Mouse (Mus musculus) limb, embryonic 10.5 days (tissue): Measurements from ENCODE around the gene Mrm3. TPM values are rescaled to one million over a fixed set of nuclear protein-coding genes. Genes with fewer than 3 reads are reported as not detected.

Experiments
- DNase-seq: peaks from one replicate; pipeline ENCODE4 v3.0.0-alpha.2; 2017; ENCODE audit warnings: low spot score
- H3K27ac ChIP-seq: fragments of 300-500 bp; sonication (generic); 2 replicates; pipeline ENCODE4 v1.5.1; 2016; ENCODE audit warnings: mild to moderate bottlenecking
- H3K27me3 ChIP-seq: fragments of 300-500 bp; sonication (generic); 2 replicates; pipeline ENCODE4 v1.6.1; 2016; ENCODE audit warnings: low read depth, mild to moderate bottlenecking; ENCODE audit not compliant: poor library complexity, severe bottlenecking
- H3K36me3 ChIP-seq: fragments of 300-500 bp; sonication (generic); 2 replicates; pipeline ENCODE4 v1.6.1; 2016; ENCODE audit warnings: mild to moderate bottlenecking, moderate library complexity
- H3K4me1 ChIP-seq: fragments of 300-500 bp; sonication (generic); 2 replicates; pipeline ENCODE4 v1.6.1; 2016
- H3K4me3 ChIP-seq: fragments of 300-500 bp; sonication (generic); 2 replicates; pipeline ENCODE4 v1.5.1; 2016; ENCODE audit warnings: mild to moderate bottlenecking, moderate library complexity
- H3K9me3 ChIP-seq: fragments of 300-500 bp; sonication (generic); replicated peaks from 2 replicates; pipeline ENCODE4 v1.6.1; 2016; ENCODE audit warnings: mild to moderate bottlenecking
- WGBS: fragments of 180-500 bp; shearing (Covaris S2); methylation state at CpG from one replicate; pipeline ENCODE4 v1.1.7; 2016; 5-methylcytosine and 5-hydroxymethylcytosine counted together
- polyA plus RNA-seq: library from polyadenylated mRNA; unstranded; fragments of >200 nt; fragmentation: Nextera tagmentation; extraction: Ambion mirVana; gene quantifications from 2 replicates; pipeline ENCODE4 v1.2.1, GENCODE M21; 2016

Mrm3 gene
- polyA plus RNA-seq, 1 experiment from 2014 or later: 29.5 TPM

DNA sequence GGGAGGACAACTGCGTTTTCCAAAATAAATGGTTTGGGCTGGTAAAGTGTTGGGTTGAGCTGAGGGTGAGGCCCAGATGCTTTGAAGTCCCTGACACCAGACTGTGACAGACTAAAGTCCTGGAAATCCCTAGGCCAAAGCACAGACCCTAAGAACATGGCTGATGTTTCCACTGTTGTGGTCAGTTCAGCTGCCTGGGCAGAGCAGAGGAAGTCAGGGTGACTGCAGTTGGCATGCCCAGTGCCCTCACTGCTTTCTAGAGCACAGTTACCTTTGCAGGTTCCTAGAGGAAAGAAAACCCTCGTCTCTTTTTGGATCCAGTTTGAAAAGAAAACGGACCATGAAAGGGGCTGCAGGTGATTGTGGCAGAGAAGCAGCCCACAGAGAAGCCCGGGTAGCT lies 13.9 kb downstream of the Mrm3 start:
- Histone ChIP-seq H3K4me1 (peaks cover 77% of the 10 kb centered on the region), H3K9me3 (no peaks in the 10 kb centered on the region), H3K4me3 (no peak overlapping the region), H3K27me3 (no peaks in the 10 kb centered on the region), H3K27ac (peak overlapping the region; percentile 73), H3K36me3 (peaks cover 54% of the 10 kb centered on the region)
- DNase-seq: no peak
- 56% methylated on average over 4 of the region's 4 CpGs for WGBS

DNA sequence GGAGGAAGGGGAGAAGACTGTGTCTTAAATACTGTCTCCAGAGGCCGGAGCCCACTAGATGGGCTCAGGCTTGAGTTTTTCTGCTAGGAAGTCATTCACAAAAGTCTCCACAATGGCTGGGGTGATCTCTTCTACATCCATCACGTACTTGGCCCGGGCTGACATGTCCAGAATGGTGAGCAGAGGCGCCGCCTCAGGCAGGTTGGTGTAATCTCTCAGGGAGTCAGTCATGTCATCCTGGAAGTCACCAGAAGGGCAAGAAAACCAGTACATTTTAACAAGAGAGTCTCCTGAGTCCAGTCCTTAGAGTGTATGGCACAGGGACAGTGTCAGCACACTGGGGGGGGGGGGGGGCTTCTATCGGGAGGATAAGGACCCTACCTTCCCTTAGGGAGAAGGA lies 15.0 kb downstream of the Mrm3 start:
- H3K4me1 ChIP-seq: peaks cover 83% of the 10 kb centered on the region
- H3K9me3 ChIP-seq: no peaks in the 10 kb centered on the region
- no peaks in the 10 kb centered on the region for H3K27me3 ChIP-seq
- H3K36me3 ChIP-seq: peaks cover 58% of the 10 kb centered on the region
- no peak for DNase-seq
- 0 out of 2 replicates have a peak overlapping the region, but pooled peaks have one; percentile 73 for H3K27ac ChIP-seq
- H3K4me3 ChIP-seq: no peak overlapping the region
- WGBS: 77% methylated on average over 6 of the region's 6 CpGs

DNA sequence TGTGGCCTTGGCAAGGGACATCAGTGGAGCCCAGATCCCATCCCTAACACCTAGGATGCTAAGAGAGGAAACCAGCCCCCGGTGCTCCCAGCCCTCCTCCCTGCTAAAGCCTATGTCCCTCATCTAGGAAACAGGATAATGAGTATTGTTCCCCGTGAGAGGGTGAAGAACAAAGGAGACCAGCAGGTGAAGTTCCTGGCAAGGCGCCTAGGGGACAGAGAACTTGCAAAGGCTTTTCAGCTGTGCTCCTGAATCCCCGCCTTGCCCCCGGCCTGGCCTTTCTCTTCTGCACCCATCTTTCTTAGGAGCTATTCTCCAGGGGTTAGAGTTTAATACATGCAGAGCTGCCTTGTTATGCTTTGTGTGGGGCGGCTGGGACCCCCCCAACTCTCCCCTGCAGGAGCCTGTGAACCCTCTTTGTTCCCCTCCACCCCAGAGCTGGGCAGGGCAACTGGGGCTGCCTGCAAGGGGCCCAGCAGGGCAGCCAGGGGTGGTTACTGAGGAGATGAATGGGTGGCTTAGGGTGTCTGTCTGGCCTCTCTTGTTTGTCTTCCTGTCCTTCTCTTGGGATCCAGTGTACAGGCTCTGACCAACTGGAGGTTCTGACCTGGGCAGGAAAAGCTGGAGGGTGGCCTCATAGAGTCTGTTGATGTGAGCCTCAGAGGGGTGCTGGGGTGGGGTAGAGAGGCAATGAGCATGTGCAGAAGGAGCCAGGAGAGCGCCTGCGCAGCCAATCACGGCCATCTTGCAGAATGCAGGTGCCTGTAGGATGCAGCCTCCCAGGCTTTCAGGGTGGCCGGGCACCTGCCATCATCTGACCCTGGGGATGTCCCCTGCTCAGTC lies 16.9 kb downstream of the Mrm3 start:
- peaks cover 76% of the 10 kb centered on the region for H3K4me1 ChIP-seq
- no peak for DNase-seq
- no peak overlapping the region for H3K27ac ChIP-seq
- H3K36me3 ChIP-seq: peaks cover 59% of the 10 kb centered on the region
- H3K27me3 ChIP-seq: no peaks in the 10 kb centered on the region
- H3K9me3 ChIP-seq: no peaks in the 10 kb centered on the region
- H3K4me3 ChIP-seq: no peak overlapping the region
- whole genome bisulfite sequencing: 78% methylated on average over 10 of the region's 10 CpGs

GRCm38 (mm10) chr11:76261224-76261623 lies 17.7 kb downstream of the Mrm3 start:
- 77% methylated on average over 12 of the region's 12 CpGs for WGBS
- no peak overlapping the region for H3K27ac ChIP-seq
- no peaks in the 10 kb centered on the region for H3K27me3 ChIP-seq
- no peaks in the 10 kb centered on the region for H3K9me3 ChIP-seq
- H3K4me1 ChIP-seq: peaks cover 68% of the 10 kb centered on the region
- H3K4me3 ChIP-seq: no peak overlapping the region
- no peak for DNase-seq
- H3K36me3 ChIP-seq: peaks cover 60% of the 10 kb centered on the region

DNA sequence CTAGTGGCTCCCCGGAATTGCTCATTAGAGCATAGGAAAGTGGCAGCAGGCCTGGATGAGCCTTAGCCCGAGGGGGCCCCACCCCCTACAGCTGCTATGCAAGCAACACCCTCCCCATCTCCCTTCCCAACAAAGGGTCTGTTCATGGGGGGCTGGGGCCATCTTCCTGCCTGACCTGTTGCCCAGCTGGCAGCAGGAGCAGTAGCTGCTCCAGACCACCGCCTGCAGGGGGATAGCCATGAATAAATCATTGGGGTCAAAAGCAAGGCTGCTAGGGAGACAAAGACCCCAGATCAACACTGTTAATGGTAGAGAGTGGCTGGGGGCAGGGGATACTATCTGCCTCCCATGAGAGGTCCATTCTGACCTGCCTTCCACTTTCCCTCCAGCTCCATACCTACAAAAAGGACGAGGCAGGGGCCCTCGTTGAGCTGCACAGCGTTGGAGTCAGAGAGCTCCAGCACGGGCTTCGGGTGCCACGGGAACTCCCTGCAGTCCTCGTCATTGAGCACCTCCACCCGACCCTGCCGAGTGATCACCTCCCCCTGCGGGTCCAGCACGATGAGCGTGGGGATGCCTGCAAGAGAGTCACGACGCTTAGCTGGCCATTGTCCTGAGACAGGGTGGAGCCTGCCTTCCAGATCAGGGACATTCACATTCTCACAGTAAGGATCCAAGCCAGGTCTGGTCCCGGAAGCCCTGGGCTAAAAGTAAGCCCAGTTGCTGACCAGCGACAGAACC lies 19.3 kb downstream of the Mrm3 start:
- no peak for DNase-seq
- no peaks in the 10 kb centered on the region for H3K27me3 ChIP-seq
- H3K9me3 ChIP-seq: no peaks in the 10 kb centered on the region
- peak overlapping the region; percentile 77 for H3K27ac ChIP-seq
- H3K36me3 ChIP-seq: peaks cover 64% of the 10 kb centered on the region
- H3K4me3 ChIP-seq: no peak overlapping the region
- peaks cover 56% of the 10 kb centered on the region for H3K4me1 ChIP-seq
- 8% methylated on average over 19 of the region's 19 CpGs for WGBS

DNA sequence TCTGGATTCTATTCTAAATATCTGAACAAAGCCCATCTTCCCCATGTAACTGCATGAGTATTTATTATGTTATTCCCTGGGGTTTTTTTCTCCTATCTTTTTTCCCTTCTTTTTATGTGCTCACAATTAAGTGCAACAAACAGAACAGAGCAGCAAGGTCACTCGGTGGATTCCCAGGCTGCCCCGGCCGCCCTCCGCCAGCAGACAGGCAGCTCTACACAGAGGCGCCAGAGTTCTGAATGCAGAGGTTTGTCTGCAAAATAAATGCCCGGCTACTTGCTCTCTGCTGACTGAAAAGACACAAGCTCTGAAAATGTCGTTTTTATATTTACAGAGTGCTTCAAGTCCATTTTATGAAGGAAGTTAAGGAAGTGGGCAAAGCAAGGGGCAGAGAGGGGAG lies 24.0 kb downstream of the Mrm3 start:
- Histone ChIP-seq H3K27me3 (no peaks in the 10 kb centered on the region), H3K4me1 (peaks cover 31% of the 10 kb centered on the region), H3K27ac (peak overlapping the region; percentile 61; the same call in 1 of the 2 replicates), H3K9me3 (no peaks in the 10 kb centered on the region), H3K36me3 (peaks cover 51% of the 10 kb centered on the region), H3K4me3 (no peak overlapping the region)
- 72% methylated on average over 7 of the region's 7 CpGs for WGBS
- no peak for DNase-seq

DNA sequence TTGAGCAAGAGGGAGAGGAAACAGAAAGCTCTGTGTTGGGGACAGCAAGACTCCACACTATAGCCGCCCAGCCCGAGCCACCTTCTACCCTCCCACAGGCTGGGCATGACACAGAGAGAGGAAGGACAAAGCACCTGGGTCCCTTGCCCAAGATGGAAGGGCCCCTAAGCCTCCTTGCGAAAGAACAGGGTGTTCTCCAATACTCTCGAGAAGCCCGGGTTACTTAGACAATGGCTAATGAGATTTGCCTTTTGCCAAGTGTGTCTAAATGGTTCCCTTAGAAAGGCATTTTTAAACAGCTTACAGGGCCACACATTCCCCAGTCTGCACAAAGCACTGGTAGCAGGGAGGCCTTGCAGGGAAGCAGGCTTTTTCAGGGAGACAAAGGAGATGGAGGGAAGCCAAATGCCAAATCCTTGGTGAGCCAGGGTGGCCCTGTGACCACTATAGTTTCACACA lies 24.5 kb downstream of the Mrm3 start:
- H3K27ac ChIP-seq: peak overlapping the region; percentile 61; the same call in 1 of the 2 replicates
- 78% methylated on average over 5 of the region's 5 CpGs for whole genome bisulfite sequencing
- no peak for DNase-seq
- H3K27me3 ChIP-seq: no peaks in the 10 kb centered on the region
- H3K36me3 ChIP-seq: peaks cover 54% of the 10 kb centered on the region
- H3K9me3 ChIP-seq: no peaks in the 10 kb centered on the region
- no peak overlapping the region for H3K4me3 ChIP-seq
- peaks cover 26% of the 10 kb centered on the region for H3K4me1 ChIP-seq

DNA sequence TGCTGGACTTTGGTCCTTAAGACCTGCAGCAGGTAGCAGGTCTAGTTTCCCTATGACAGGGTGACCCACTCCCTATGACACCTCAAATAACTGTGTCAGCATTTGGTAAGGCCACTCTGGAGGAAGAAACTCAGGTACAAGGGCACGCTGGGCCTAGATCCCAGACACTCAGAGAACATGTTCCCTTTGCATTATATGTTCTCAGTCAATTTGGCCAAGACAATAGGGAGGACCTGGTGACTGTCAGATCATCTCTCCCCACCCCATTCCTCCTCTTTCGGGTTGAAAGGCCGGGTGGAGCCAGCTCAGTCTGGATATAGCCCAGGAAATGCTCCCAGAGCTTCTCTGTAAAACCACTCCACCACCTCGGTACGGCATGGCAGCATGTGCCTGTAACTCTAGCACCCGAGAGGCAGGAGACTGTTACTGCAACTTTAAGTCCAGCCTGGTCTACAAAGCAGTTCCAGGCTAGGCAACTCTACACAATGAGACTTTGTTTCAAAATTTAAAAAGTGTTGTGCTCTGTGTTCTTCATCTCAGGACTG lies 25.1 kb downstream of the Mrm3 start:
- H3K4me1 ChIP-seq: peaks cover 20% of the 10 kb centered on the region
- H3K27me3 ChIP-seq: no peaks in the 10 kb centered on the region
- H3K27ac ChIP-seq: peak overlapping the region; percentile 61; the same call in 1 of the 2 replicates
- no peak for DNase-seq
- H3K36me3 ChIP-seq: peaks cover 60% of the 10 kb centered on the region
- 83% methylated on average over 6 of the region's 6 CpGs for WGBS
- no peak overlapping the region for H3K4me3 ChIP-seq
- no peaks in the 10 kb centered on the region for H3K9me3 ChIP-seq

- DNase-seq: no peak
- Histone ChIP-seq H3K27ac (no peak overlapping the region), H3K36me3 (peaks cover 64% of the 10 kb centered on the region), H3K4me3 (no peak overlapping the region), H3K4me1 (peaks cover 12% of the 10 kb centered on the region), H3K27me3 (no peaks in the 10 kb centered on the region), H3K9me3 (no peaks in the 10 kb centered on the region)
- WGBS: 90% methylated on average over 4 of the region's 4 CpGs
Measured at GRCm38 (mm10) chr11:76272440-76272839, 28.9 kb downstream of the Mrm3 start.

GRCm38 (mm10) chr11:76278960-76279852 lies 35.7 kb downstream of the Mrm3 start:
- peaks cover 33% of the 10 kb centered on the region for H3K36me3 ChIP-seq
- no peak overlapping the region for H3K4me3 ChIP-seq
- H3K4me1 ChIP-seq: peaks cover 19% of the 10 kb centered on the region
- H3K27me3 ChIP-seq: no peaks in the 10 kb centered on the region
- 70% methylated on average over 14 of the region's 14 CpGs for WGBS
- H3K27ac ChIP-seq: peak overlapping the region; percentile 38; the same call in 1 of the 2 replicates
- DNase-seq: no peak
- no peaks in the 10 kb centered on the region for H3K9me3 ChIP-seq

DNA sequence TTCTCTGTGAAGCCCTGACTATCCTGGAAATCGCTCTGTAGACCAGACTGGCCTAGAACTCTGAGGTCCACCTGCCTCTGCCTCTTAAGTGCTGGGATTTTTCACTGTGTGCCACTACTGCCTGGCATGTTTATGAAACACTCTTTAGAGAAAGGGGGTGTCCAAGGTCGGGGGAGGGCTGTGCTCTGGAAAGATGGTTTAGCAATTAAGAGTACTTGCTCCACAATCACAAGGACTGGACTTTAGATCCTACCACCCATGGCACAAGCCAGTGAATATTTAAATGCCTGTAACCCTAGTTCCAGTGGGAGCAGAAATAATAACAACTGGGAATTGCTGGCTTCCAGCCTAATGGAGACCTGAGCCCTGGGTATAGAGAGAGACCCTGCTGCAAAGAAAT lies 36.5 kb downstream of the Mrm3 start:
- H3K27ac ChIP-seq: peak overlapping the region; percentile 38; the same call in 1 of the 2 replicates
- H3K9me3 ChIP-seq: no peaks in the 10 kb centered on the region
- H3K36me3 ChIP-seq: peaks cover 29% of the 10 kb centered on the region
- H3K27me3 ChIP-seq: no peaks in the 10 kb centered on the region
- no peak for DNase-seq
- H3K4me1 ChIP-seq: peaks cover 23% of the 10 kb centered on the region
- 70% methylated on average over 2 of the region's 2 CpGs for WGBS
- no peak overlapping the region for H3K4me3 ChIP-seq

DNA sequence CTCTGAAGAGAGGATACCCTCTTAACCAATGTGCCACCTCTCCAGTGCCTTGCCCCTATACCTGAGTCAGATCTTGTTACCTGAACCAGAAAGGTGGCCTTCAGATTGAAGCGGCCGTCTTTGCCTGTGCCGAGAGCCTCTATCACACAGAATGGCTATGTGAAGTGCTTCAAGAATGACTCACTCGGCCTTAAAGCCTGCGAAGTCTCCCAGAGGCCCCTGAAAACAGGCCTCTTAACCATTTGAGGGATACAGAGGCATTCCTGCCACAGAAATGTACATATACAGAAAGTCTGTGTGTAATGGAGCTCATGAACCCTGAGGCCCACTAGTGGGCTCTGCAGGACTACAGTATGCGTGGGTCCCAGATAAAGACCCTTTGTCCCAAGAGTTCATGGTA lies 40.3 kb downstream of the Mrm3 start:
- Histone ChIP-seq H3K27me3 (no peaks in the 10 kb centered on the region), H3K27ac (no peak overlapping the region), H3K36me3 (peaks cover 11% of the 10 kb centered on the region), H3K4me3 (no peak overlapping the region), H3K9me3 (no peaks in the 10 kb centered on the region), H3K4me1 (peaks cover 59% of the 10 kb centered on the region)
- no peak for DNase-seq
- 94% methylated on average over 6 of the region's 6 CpGs for WGBS
